10 mouse cellular contexts compared by ENCODE assay signal in the genomic region with DNA sequence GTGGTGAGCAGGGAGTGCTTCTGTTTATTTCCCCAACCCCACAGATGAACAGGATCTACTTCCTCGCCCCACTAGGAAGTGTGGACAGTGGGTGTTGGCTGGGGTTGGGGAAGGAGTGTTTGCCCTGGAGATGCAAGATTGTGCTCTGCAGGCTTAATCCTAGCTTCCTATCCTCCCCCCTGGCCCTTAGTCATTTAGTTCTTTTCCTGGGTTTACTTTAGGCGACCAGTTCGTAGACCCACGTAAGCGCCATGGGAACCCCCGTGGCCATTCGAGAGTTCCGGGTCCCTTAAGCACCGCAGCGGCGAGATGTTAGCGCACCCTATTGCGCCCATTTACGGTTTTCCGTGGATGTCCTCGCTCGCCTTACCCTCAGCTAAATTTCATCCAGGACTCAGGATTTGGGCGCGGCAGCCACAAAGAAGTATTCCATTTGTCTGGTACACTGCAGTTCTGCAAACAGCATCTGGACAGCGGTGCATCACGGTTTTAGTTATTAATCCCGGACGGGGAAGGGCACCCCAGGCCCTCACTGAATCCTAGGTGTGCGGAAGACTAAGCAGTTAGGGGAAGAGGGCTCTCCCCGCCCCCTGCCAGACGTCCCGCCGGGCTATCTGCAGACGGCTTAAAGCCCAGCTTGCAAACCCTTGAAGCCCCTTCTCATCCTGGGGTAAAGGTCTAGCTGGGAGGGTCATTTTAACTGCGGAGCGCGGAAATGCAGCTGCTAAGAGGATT. TPM values are rescaled to one million over a fixed set of nuclear protein-coding genes. Genes with fewer than 3 reads are reported as not detected.
DNase-seq lines count a peak whose midpoint lies in the region; ATAC-seq and TF ChIP-seq lines count a peak whose summit lies in the region.
"Had no signal": no experiment of that assay in that cellular context is flagged by ENCODE, and none has a peak within 500 bp of the region (broad histone marks: within the 10 kb centered on the region; RNA-seq: fewer than 3 reads in every experiment).

No protein-coding gene starts in this region.

- TF ChIP-seq CTCF in forebrain, postnatal 0 days (IDR thresholded peaks at IDR 0.05; ENCODE audit: low read depth), result no peak

- no peaks in the 10 kb centered on the region for H3K9me3 ChIP-seq in forebrain, postnatal 0 days (ENCODE audit: low read length)
- no peaks in the 10 kb centered on the region for H3K9me3 ChIP-seq in midbrain, embryonic 16.5 days (replicated peaks; ENCODE audit: control insufficient read depth, low read length, poor library complexity, severe bottlenecking)

- peaks cover 18% of the 10 kb centered on the region; the same call in 1 of the 2 replicates for H3K4me1 ChIP-seq in forebrain, postnatal 0 days (ENCODE audit: insufficient read depth)
- H3K4me1 ChIP-seq in midbrain, embryonic 16.5 days (ENCODE audit: control insufficient read depth, insufficient read depth, low read length), result peaks cover 28% of the 10 kb centered on the region; the same call in 1 of the 2 replicates

- peaks cover 42% of the 10 kb centered on the region for H3K27me3 ChIP-seq in forebrain, postnatal 0 days (ENCODE audit: insufficient read depth, low read length)
- H3K27me3 ChIP-seq in midbrain, embryonic 16.5 days (ENCODE audit: control insufficient read depth, insufficient read depth, low read depth, low read length), result peaks cover 68% of the 10 kb centered on the region

- peak overlapping the region; percentile 10; the same call in 1 of the 2 replicates for H3K4me2 ChIP-seq in forebrain, postnatal 0 days (ENCODE audit: low read depth)
- H3K4me2 ChIP-seq in midbrain, embryonic 16.5 days (ENCODE audit: low read length), result peak overlapping the region; percentile 16; the same call in 1 of the 2 replicates
- H3K4me2 ChIP-seq: liver, embryonic 11.5 days had no signal

- no peaks in the 10 kb centered on the region for H3K36me3 ChIP-seq in forebrain, postnatal 0 days (ENCODE audit: insufficient read depth)
- H3K36me3 ChIP-seq in midbrain, embryonic 16.5 days (ENCODE audit: control insufficient read depth, insufficient read depth, low read length), result no peaks in the 10 kb centered on the region

- intact Hi-C loops in left cerebral cortex, postnatal 4 days (cut with DNase I), result loop anchor here (5.0 kb wide), 2 partner anchors 389 to 434 kb away; no protein-coding TSS in a partner anchor

- WGBS in forebrain, postnatal 0 days, result 4% methylated on average over 32 of the region's 32 CpGs
- under 1% methylated on average over 32 of the region's 32 CpGs for WGBS in midbrain, embryonic 16.5 days

- H3K27ac ChIP-seq in forebrain, postnatal 0 days (ENCODE audit: low read depth, low read length), result no peak overlapping the region
- H3K27ac ChIP-seq in midbrain, embryonic 16.5 days (ENCODE audit: low read length), result no peak overlapping the region

- peak; percentile 20 for DNase-seq in CD4-positive, CD25-positive, alpha-beta regulatory T cell, adult 2 months (ENCODE audit: low read depth, low spot score)
- peak; percentile 18 for DNase-seq in left cerebral cortex, postnatal 4 days
- DNase-seq in left cerebral cortex, adult 9 months (ENCODE audit: low spot score in 2 of 2), result no peak
- DNase-seq in forebrain, postnatal 0 days, result no peak
- DNase-seq in kidney, postnatal 10 days, result no peak
- no peak for DNase-seq in kidney, postnatal 36 days

- ATAC-seq in CD4-positive, CD25-positive, alpha-beta regulatory T cell, adult 4 months, result no peak
- ATAC-seq in forebrain, postnatal 0 days, result no peak
- ATAC-seq in midbrain, embryonic 16.5 days, result no peak

- no peak overlapping the region for H3K4me3 ChIP-seq in forebrain, postnatal 0 days (ENCODE audit: low read depth, low read length)
- H3K4me3 ChIP-seq in midbrain, embryonic 16.5 days (ENCODE audit: low read depth, low read length), result no peak overlapping the region

- no peak overlapping the region for H3K9ac ChIP-seq in forebrain, postnatal 0 days
- no peak overlapping the region for H3K9ac ChIP-seq in midbrain, embryonic 16.5 days (ENCODE audit: low read depth, low read length)

RNA-seq across cellular contexts. Expression of a gene that starts 8.5 kb away (rescaled TPM):
- polyA plus RNA-seq in CD4-positive, CD25-positive, alpha-beta regulatory T cell, adult 4 months (2017; shearing (Covaris generic)), result under 1 TPM; 0.28 to 0.54 TPM
- 1 to 10 TPM; 1.2 to 3.2 TPM for total RNA-seq in left cerebral cortex, postnatal 4 days (2021)
- total RNA-seq in forebrain, postnatal 0 days (2014; rRNA removed), result 9.2 and 11.8 TPM in 2 replicates
- 4.8 and 4.9 TPM in 2 replicates for polyA plus RNA-seq in forebrain, postnatal 0 days (2015; fragmentation: Nextera tagmentation; extraction: Ambion mirVana)
- polyA plus RNA-seq in midbrain, embryonic 16.5 days (2015; fragmentation: Nextera tagmentation; extraction: Ambion mirVana), result 1.4 and 2.0 TPM in 2 replicates
- total RNA-seq: gastrocnemius, adult 8-10 months had no signal
- polyA plus RNA-seq: liver, embryonic 11.5 days had no signal

RNA-seq across cellular contexts. Expression of a gene that starts 19.5 kb away (rescaled TPM):
- polyA plus RNA-seq in CD4-positive, CD25-positive, alpha-beta regulatory T cell, adult 4 months (2017; shearing (Covaris generic)), result 10 to 100 TPM; 24.4 to 30.7 TPM
- 10 to 100 TPM; 79.6 to 81.9 TPM for total RNA-seq in left cerebral cortex, postnatal 4 days (2021)
- total RNA-seq in forebrain, postnatal 0 days (2014; rRNA removed), result 42.5 and 51.6 TPM in 2 replicates
- 13.1 and 23.9 TPM in 2 replicates for polyA plus RNA-seq in forebrain, postnatal 0 days (2015; fragmentation: Nextera tagmentation; extraction: Ambion mirVana)
- polyA plus RNA-seq in midbrain, embryonic 16.5 days (2015; fragmentation: Nextera tagmentation; extraction: Ambion mirVana), result 41.5 and 44.2 TPM in 2 replicates

Comparison
In these comparisons a context has a peak if more than half of its experiments do, and no peak if none do; other contexts are left out.
1. DNase-seq: peak in CD4-positive, CD25-positive, alpha-beta regulatory T cell, adult 2 months (single experiment) and left cerebral cortex, postnatal 4 days (single experiment); none in left cerebral cortex, adult 9 months (0 of 2), forebrain, postnatal 0 days (single experiment), kidney, postnatal 10 days (single experiment) and kidney, postnatal 36 days (0 of 2).